Mouse (Mus musculus) liver, postnatal 0 days (tissue): ENCODE results near the gene Rdh16f2.
"Not testable (repeated sequence)": the region's sequence is repeated elsewhere in the genome, so short reads cannot be mapped to it uniquely, and the experiment has no call there.

Experiments
- CTCF ChIP-seq: sonication (generic); IDR thresholded peaks from 2 replicates; pipeline ENCODE4 v1.5.1; 2016; ENCODE audit warnings: antibody characterized with exemption, low read depth
- EP300 ChIP-seq: IDR thresholded peaks from 2 replicates; pipeline ENCODE4 v1.6.1; 2016; ENCODE audit warnings: antibody characterized with exemption, low read depth, mild to moderate bottlenecking

- TF ChIP-seq CTCF, EP300: not testable (repeated sequence)
These were observed 28.5 kb upstream of the Rdh16f2 start for GRCm38 (mm10) chr10:127837793-127838192.
